Mouse (Mus musculus) cerebellum, adult (tissue): ENCODE results near the gene Serpinb9b.
A peak's percentile ranks its signal among the peaks of the same experiment; 100 is the strongest.
"Not testable (repeated sequence)": the region's sequence is repeated elsewhere in the genome, so short reads cannot be mapped to it uniquely, and the experiment has no call there.

Experiments
- ATAC-seq: cut with Nextera tagmentation; 2 replicates; pipeline ENCODE4 v1.9.2; 2017; ENCODE audit warnings: mild to moderate bottlenecking, moderate library complexity, mixed read lengths; ENCODE audit not compliant: insufficient number of reproducible peaks, low FRiP score, low TSS enrichment

Serpinb9b gene

DNA sequence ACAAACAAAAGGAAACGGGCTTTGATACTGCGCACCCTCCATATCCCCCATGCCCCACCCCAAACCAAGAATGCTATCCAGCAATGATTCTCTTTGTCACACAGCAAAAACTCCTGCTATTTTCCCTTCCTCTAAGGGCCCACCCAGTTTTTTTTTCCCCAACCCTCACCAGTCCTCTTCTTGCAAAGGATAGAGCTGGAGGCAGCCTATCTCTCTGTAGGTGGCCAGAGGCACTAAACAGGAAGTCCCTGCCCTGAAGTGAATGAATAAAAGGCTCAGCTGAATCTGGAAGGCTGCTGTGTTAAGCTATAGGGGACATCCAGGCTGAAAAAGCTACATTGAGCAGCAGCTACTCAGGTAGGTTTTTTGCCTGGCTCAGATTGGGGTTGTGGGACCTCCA is at the start of gene Serpinb9b:
Gene Serpinb9b, plus strand, starts transcription at position 173 of the 400 bp plus-strand sequence.
- ATAC-seq, result no peak

DNA sequence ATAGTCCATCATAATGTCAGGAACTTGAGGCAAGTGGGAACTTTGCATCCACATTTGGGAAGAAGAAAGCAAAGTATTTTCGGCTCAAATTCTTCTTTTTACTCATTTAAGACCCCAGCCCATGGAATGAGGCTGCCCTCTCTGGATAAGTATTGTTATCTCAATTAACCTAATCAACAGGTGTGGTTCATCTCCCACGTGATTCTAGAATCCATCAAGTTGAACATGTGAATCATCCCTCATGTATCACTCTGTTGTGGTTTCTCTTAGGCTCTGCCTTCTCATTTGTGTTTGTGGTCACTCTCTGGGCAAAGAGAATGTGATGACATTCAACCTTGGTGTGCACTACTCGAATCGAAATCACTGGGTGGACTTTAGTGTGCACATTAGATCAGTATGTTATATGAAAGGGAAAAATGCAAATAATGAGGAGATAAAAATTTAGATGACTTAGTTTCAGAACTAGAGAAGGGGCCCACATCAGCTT is 44.6 kb upstream of the Serpinb9b start:
- no peak for ATAC-seq

DNA sequence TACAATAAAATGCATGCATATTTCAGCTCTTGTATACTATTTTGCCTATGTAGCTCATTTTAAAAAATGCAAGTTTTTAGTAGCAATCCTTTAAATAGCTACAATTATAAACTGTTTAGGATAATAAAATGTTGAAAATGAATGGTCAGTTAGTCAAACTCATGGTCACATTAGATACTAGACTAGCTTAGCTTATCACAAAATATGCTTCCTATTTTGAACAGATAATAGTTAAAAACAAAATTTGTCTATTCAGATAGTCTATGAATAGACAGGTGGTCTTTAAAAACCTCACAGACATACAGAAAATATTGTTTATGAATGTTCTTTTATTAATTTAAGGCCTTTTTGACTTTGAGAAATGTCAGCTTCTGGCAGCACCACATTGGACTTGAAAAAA is 41.0 kb upstream of the Serpinb9b start:
- ATAC-seq, result no peak

DNA sequence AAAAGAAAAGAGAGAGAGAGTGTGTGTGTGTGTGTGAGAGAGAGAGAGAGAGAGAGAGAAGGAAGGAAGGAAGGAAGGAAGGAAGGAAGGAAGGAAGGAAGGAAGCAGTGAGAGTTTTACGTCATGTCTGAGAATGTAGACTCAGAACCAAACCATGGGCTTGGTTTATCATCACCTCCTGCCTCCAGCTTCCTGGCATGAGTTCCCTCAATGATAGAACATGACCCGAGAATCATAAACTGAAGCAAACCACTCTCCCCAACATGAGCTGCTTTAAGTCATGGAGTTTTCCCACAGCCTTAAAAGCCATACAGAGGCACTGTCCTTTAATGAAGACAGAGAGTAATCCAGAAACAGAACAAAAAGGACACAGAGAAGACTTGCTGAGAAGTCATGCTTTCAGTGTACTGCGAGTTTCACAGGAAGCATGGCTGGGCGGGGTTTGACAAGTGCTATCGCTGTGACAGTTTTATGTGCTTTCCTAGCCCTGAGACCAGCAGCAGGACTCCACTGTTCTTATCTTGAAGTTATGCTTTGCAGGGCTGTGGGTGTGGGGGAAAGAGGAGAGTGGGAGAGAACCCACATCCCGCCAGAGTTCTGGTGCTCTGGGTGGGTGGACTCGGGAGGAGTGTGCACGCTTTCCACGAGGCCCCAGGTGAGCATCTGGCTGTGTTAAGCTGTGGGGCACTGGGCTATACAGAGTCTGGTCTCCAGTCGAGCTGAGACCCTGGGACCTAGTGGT is 33.9 kb upstream of the Serpinb9b start:
- no peak for ATAC-seq

DNA sequence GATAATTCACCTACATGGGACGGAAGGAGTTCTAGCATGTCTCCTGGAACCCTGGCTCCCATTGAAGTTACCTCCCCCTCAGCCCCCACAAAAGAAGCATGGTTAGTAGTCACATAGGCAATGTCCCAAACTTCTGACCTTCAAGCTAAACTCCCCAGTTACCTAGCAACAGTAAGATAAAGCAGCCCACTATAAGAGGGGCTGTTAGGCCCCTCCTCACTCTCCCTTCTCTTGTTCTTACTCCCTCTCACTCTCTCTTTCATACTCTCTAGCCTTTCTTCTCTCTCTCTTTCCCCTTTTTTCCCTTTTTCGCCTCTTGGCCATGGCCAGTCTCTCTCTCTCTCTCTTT is 33.3 kb upstream of the Serpinb9b start:
- ATAC-seq, result no peak

DNA sequence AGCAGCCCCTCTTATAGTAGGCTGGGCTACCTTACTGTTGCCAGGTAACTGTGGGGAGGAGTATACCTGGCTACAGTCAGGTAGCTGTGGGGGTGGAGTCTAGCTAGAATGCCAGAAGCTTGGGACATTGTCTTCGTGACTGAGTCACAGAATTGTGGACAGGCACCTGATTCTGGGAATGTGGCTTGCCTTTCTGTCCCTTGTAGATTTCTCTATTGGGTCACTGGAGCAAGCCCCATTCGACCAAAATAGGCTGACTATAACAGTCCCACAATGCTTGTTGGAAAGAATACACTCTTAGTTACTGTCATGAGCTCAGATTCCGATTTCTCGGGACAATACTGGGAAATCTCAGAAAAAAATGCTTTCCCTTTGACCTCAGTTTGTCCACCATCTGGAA is 32.2 kb upstream of the Serpinb9b start:
- no peak for ATAC-seq

DNA sequence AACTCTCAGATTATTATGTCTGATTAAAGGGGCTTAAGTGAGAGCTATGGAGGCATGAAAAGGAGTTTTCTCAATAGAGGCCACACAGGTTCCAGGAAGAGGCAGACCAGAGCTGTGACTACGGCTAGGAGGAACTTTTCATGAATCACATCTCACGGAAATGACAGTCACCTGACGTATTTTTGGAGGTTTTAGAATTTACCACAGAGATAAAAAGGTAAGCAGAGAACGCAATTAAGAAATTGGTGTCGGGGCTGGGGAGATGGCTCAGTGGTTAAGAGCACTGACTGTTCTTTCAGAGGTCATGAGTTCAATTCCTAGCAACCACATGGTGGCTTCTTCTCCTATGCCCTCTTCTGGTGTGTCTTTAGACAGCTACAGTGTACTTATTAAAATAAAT is 25.9 kb upstream of the Serpinb9b start:
- no peak for ATAC-seq

DNA sequence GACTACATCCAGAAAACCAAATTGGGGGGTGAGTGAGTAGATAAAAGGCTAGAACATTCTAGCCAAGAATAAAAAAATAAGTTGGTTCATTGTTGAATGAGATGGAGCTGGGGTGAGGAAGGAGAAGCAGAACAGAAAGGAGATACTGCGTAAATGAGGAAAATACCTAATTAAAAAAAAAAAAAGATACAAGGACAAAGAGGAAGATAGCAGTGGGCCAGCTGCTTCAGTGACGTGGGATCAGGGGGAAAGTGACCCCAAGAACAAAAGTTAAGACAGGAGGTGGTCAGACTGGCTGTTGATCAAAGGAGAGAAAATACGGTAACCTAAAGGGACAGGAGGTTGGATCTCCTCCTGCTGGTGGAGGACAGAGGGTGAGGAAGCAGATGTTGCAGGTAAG is 24.3 kb upstream of the Serpinb9b start, which contains the start of gene Serpinb9:
Gene Serpinb9, plus strand, starts transcription at position 301 of the 400 bp plus-strand sequence.
- ATAC-seq, result no peak

DNA sequence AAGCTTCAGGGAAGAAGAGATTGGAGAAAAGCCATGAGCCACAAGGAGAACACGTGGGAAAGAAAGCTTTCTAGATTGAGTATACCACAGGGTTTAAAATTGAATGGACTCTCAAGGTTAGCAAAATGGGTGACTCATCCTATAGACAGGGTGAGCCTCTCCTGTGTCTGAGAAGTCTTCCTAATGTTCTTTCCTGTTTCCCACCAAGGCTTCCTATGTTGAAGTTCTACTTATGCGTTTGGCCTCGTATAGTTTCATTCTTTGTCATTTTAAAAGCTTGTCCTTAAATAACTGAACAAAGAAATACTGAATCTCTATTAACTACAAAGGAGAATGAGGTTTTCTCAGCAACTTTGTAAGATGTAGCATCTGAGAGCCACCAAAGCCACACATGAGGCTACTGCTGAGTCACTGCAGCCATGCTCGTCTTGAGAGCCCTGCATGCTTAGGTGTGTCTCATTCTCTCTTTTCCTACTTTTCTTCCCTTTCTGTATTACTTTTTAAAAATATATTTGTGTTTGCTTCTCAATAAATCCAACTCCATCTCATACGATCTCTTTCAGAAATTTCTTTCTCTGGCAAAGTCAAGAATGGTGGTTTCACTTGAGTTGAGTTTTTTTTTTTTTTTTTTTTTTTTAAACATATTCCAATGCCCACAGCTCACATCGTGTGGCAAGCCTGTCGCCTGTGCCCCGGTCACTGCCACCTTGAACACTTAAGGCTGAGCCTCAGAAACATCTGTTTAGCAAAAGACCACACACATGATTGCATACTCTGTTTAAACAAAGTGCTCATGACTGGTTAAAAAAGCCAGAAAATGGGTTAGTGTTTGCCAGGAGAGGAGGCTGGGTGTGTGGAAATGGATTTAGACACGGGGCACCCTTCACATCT is 23.4 kb upstream of the Serpinb9b start:
- no peak for ATAC-seq

DNA sequence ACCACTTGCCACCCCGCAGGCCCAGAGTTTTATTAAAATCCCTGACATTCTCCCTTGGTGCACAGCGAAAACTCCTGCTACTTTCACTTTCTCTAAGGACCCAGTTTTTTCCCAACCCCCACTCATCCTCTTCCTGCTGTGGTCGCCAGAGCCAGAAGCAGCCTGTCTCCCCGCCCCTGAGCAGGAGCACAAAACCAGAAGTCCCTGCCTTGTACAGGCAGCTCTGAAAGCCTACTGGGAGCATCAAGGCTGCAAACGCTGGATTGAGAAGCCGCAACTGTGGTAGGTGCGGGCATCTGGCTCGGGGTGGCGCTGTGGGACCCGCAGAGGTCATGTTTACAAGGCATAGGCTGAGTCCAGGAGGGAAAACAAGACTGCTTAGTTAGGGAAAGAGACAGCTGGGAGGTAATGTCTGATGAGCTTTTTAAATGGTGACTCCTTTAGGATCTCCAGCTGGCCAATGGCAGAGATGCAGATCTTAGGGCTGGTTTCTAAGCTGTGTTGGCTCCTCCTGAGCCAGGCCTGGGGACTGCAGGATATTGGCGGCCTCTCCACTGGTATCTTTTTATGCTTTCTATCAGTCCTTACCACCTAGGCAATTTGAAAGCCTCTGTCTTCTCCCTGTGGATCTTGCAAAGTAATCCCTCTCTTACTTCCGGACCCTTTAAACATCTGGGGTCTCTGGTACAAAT is 22.7 kb upstream of the Serpinb9b start:
- peak; percentile 93 for ATAC-seq

DNA sequence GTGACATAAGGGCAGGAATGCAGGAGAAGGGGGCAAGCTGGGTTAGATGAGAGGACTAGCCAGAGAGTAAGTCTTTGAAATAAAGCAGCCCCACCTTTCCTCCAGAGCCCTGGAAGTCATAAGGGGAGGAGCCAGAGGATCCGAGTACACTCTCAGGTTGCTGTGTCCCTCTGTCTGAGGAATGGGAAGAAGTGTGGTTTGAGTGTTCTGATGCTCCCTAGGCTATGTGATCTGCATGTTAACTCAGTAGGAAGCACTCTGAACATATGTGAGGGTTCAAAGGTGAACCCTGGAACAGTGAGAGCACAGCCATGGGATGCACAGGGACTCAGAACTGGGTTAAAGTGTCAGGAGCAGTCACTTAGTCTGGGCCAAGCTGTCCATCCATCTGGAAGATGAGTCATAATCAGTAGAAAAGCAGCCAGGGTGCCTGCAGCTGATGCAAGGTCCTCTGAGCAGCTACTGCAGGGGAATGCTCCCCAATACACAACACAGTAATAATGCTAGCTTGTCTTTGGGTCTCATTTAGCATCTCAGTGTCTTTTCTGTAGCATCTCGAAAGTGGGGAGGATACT is 21.6 kb upstream of the Serpinb9b start:
- ATAC-seq, result no peak

DNA sequence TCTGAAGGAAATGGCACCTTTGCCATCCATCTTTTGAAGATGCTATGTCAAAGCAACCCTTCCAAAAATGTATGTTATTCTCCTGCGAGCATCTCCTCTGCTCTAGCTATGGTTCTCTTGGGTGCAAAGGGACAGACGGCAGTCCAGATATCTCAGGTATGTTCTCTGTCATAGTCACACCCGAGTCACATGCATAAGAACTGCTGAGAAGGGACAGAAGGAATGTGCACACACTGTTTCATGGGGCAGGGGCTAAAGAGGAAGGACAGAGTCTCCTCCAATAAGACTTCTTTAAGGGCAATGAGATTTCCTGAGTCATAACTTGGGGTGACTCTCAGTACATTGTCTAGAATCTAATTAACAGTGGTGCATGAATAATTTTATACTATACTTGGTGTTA is 20.7 kb upstream of the Serpinb9b start:
- ATAC-seq, result no peak

DNA sequence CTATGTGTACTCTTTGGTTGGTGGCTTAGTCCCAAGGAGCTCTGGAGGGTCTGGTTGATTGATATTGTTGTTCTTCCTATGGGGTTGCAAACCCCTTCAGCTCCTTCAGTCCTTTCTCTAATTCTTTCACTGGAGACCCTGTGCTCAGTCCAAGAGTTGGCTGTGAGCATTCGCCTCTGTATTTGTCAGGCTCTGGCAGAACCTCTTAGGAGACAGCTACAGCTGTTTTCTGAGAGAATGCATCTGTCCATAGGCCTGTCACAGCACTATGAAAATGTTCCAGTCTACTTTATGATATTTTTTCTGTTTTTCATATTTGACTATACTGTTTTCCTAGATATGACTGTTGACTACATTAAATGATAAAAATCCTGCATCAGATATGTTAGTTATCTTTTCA is 14.8 kb upstream of the Serpinb9b start:
- no peak for ATAC-seq

DNA sequence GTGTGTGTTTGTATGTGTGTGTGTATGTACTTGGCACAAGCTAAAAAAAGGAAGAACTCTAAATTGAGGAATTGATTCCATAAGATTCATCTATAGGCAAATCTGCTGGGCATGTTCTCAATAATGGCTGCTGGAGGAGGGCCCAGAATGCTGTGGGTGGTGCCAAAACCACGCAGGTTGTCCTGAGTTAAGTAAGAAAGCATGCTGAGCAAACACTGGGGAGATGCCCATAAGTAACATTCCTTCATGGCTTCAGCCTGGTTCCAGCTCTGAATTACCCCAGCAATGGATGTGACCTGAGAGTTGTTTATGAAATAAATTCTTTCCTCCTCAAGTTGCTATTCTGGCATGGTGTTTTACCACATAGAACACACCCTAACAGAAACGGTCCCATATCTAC is 13.9 kb upstream of the Serpinb9b start:
- no peak for ATAC-seq

DNA sequence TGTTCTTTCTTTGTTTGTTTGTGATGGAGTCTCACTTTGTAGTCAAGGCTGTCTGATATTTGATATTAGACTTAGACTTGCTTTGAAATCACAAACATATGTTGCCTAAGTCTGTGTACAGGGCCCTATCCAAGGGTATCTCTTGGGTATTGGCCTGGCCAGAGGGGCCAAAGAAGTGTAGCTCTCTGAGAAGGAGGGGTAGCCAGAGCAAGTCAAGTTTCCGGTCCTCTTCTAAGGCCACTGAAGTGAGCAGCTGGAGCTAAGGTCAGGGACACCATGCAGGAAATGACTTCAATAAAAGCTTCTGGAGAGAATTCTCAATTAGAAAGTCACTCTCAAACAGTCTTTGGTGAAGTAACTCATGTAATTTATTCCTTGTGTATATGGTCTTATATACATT is 4.8 kb upstream of the Serpinb9b start:
- no peak for ATAC-seq

DNA sequence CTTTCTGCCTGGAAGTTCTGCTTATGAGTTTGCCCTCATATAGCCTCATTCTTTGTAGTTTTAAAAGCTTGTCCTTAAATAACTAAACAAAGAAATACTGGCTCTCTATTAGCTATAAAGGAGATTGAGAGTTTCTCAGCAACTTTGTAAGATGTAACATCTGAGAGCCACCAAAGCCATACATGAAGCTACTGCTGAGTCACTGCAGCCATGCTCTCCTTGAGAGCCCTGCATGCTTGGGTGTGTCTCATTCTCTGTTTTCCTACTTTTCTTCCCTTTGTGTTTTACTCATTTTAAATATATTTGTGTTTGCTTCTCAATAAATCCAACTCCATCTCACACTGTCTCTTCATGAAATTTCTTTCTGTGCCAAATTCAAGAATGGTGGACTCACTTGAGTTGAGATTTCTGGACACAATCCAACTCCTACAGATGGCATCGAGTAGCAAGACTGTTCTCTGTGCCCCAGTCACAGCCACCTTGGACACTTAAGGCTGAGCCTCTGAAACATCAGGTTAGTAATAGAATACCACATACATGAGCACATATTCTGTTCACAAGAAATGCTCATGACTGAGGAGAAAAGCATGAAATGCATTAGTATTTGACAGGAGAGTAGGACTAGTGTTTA is 674 bp upstream of the Serpinb9b start:
- ATAC-seq, result peak; percentile 56; the same call in 1 of the 2 replicates

DNA sequence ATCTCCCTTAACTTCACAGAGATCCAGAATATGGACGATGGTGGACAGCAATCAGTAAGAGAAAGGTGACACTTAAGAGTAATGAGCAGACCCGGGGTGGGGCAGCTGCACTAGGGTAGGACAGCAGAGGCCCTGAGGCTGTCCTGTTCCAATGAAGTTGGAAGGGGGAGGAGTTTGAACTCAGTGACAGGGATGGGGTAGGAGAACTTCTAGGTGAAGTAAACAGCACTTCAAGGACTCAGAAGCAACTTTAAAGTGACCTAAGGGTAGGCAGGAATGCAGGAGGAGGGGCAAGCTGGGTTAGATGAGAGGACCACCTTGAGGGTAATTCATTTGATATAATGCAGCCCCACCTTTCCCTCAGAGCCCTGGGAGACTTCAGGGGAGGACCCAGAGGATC is 930 bp downstream of the Serpinb9b start:
- ATAC-seq, result no peak

DNA sequence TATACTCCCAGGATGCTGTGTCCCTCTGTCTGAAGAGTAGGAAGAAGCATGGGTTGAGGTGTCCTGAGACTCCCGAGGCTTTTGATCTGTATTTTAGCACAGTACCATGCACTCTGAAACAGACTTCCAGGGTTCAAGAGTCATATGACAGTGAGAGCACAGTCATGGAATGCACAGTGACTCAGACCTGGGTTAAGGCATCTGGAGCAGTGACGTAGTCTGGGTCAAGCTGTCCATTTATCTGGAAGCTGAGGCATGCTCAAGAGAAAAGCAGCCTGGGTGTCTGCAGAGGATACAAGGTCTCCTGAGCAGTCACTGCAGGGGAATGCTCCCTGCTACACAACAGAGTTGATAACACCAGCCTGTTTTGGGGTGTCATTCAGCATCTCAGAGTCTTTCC is 1.3 kb downstream of the Serpinb9b start:
- no peak for ATAC-seq

DNA sequence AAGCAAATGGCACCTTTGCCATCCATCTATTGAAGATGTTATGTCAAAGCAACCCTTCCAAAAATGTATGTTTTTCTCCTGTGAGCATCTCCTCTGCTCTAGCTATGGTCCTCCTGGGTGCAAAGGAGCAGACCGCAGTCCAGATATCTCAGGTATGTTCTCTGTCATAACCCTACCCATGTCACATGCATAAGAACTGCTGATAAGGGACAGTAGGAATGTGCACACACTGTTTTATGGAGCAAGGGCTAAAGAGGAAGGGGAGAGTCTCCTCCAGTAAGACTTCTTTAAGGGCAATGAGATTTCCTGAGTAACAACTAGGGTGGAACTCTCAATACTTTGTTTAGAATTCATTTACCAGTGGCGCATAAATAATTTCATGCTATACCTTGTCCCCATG is 2.3 kb downstream of the Serpinb9b start:
- not testable (repeated sequence) for ATAC-seq

DNA sequence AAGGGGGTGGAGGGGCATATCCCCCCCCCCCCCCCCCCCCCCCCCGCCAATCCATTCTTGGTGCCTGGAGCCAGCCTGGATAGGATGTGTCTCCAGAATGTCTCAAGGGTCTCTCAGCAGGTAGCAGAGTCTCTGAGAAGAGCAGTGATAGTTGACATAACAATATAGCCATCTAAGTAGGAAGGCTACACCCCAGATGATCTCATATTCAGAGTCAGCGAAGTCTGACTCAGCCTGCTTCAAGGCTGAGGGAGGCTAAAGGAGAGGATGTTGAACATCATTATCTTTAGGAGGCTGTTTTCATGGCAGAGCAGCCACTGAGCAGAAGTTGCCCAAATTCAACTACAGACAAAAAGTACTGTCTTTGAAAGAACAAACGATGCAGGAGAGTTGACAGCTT is 3.1 kb downstream of the Serpinb9b start:
- no peak for ATAC-seq
